Mouse (Mus musculus) large intestine, adult 2 months (tissue): Measurements from ENCODE around the gene Apba3. TPM values are rescaled to one million over a fixed set of nuclear protein-coding genes. Genes with fewer than 3 reads are reported as not detected.

ENCODE experiments used
- DNase-seq: peaks from one replicate; pipeline ENCODE4 v3.0.0-alpha.2; 2012; ENCODE audit warnings: low read depth, low spot score
- WGBS: fragments of 180-500 bp; shearing (Covaris S2); methylation state at CpG from one replicate; pipeline ENCODE4 v1.1.7; 2018; 5-methylcytosine and 5-hydroxymethylcytosine counted together
- polyA plus RNA-seq: library from polyadenylated mRNA; depleted of rRNA; stranded (reverse); fragments of >200 nt; gene quantifications from 2 replicates; pipeline ENCODE4 v1.2.3, GENCODE M21; 2012

Gene Apba3
- polyA plus RNA-seq, 1 experiment = 72.7 TPM

DNA sequence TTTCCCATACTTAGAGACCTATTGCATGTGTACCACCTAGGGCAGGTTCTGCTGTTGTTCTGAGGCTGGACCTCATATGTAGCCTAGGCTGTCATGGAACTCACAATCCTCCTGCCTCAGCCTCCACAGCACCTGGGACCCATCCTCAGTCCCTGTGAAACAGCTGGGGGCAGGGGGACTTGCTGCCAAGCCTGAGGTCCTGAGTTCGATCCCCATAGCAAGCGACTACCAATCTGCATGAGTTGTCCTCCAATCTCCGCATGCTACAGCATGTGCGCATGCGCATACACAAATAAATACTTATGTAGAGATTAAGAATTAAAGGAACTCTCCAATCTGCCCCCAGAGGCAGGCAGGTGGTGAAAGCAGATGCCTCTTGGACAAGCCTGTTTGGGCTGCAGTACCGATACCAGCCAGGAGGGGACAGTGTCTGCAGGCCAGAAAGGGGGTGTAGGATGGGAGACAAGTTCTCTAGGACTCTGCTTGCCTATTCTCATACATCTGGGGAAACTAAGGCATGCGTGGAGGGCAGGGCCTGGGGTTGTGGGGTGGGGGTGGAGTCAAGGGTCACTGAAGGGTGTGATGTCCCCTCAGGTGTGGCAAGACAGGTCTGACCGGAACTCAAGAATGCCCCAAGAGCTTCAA is 20.9 kb downstream of the Apba3 start:
- 53% methylated on average over 8 of the region's 8 CpGs for WGBS
- no peak for DNase-seq

DNA sequence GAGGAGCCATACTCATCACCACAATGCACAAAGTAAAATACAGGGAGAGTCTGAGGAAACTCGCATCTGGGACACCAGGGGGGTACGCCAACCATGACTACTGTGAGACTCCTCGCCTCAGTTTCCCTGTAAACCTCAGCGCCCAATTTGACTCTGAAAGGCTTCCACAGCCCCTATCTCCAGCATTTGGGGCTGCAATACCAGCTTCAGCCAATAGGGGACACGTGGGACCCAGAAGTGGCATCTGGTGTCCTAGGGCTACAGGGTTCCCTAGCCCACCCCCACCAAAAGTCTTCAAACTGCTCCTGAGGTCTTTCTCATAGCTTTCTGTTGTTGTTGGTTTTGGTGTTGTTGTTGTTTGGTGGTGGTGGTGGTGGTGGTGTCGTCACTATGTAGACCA is 21.8 kb downstream of the Apba3 start:
- no peak for DNase-seq
- 22% methylated on average over 6 of the region's 6 CpGs for WGBS

DNA sequence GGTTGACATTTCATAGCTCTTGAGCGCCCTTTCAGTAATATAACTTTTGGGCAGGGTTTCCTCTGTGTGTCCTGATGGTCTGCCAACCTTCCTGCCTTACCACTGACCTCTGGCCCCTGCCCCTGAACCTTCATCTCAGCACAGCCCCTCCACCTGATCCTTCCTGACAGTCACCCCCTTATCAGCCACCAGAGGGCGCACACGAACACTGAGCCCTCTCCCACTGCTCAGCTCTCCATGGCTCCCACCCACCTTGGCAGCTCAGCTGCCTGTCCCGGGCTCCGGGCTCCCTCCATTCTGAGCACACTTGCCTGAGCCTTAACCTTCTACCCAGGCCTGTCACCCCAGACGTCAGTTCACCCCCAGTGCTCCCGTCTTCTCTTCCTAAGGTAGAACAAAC is 22.5 kb downstream of the Apba3 start:
- no peak for DNase-seq

DNA sequence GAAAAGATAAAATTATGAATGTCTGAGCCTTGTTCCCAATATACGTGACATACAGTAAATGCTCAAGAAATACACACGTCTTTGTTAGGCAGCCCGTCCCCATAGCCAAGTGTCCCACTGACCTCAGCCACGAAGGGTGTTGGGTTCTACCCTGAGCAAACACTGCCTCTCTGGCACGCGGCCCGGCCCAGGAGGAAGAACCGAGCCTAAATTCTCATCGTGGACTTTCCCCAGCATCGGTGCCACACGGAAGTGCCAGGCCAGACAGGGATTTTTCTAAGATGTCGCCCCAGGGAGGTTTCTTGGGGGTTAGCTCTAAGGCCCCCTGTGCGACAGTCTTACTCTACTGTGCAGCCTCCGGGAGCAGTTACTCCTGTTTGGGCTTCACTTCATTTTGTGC is 23.1 kb downstream of the Apba3 start:
- no peak for DNase-seq
- 26% methylated on average over 14 of the region's 14 CpGs for WGBS

More for the DNA sequence above, 22.5 kb downstream of the Apba3 start:
- 3% methylated on average over 7 of the region's 7 CpGs for WGBS

DNA sequence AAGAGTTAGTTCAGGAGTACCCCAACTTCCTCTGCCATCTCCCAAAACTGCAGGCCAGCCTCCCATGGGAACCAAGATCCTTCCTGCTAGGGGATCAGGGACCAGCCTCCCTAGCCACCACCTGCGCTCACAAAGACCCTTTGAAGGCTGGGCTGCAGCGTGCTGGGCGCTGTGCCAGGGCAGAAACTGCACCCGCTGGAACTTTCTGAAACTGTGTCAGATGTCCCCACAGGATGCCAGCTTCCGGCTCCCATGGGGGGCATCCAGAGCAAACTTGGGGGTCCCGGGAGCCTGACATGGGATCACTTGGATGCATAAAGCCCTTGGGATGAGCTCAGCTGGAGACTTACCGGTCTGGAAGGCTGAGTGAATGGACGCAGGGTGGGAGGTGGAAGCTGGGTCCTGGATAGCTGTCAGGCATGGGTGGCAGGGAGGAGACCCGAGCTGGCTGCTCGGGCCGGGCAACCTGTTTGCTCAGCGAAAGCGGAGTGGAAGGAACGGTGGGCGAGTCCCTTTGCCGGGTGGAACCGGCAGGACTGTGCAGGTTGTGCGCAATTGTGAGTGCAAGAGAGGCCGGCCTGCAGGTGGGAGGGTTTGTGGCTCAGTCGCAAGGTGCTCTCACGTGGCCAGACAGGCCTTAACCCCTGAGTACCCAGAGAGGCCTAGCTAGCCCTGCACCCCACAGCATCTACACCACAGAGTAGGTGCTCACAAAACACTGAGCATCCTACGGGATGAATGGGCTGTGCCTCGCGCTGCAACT is 24.1 kb downstream of the Apba3 start:
- DNase-seq = no peak
- WGBS = 14% methylated on average over 24 of the region's 24 CpGs

DNA sequence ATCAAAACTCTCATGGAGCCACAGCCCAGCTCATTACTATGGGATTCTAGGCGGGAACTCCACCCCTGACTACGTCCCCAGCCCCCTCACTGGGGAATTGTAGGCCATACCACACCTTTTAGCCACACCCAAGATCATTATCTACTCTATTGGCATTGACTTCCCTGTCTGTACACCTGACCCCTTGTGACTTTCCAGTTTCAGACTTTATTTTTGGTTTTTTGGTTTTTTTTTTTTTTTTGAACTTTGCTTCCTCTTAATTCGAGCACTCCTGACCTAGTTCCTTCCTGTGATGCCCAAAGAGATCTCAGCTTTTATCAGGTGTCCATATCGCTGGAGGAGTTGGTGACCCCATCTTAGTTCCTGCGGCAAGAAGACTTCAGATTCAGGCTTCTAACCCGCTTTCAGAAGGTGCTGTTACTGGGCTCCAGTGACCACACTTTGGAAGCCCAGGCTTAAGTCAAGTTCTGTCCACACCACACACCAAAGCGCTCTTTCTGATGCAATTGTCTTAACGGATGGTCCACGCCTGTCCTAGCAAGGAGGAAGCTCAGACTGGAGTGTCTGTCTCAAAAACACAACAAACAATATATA is 24.8 kb downstream of the Apba3 start, which contains the start of gene Tjp3:
Gene Tjp3 (minus strand): TSS at position 71 of the 594 bp plus-strand sequence.
- WGBS = 29% methylated on average over 9 of the region's 9 CpGs
- DNase-seq = no peak

DNA sequence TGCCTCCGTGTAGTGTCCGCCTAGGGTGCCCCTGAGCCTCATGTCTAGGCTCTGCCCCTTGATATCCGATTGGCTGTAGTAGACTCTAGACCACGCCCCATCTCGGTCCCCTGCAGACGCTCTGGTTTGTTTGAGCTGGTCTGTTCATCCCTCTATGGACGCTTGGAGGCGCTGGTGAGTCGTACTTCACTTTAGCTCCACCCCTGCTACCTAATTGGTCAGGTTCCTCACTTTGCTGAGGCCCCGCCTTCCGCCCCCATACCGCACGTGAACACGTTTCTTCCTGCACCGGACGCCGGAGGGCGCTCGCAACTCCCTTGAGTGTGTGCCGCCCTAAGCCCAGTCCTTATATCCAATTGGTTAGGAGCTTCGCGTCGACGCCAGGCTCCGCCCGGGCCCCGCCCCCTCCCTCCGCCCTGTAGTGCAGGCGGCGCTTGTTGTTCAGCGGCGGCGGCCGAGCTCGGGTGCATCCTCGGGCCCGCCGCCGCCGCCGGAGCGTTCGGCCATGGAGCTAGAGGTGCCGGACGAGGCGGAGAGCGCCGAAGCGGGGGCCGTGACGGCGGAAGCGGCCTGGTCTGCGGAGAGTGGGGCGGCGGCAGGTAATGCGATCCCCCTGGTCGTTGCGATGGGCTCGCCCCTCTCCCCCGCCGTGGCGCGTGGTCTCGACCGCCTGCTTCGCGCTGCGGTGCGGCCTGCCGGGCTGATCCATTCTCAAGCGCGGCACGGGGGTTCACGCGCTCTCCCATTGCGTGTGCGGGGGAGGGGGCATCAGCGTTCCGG is 26.0 kb downstream of the Apba3 start, which contains the start of gene Pip5k1c:
Gene Pip5k1c (plus strand): TSS at position 410 of the 780 bp plus-strand sequence.
- DNase-seq = peak; percentile 99
- under 1% methylated on average over 80 of the region's 80 CpGs for WGBS

DNA sequence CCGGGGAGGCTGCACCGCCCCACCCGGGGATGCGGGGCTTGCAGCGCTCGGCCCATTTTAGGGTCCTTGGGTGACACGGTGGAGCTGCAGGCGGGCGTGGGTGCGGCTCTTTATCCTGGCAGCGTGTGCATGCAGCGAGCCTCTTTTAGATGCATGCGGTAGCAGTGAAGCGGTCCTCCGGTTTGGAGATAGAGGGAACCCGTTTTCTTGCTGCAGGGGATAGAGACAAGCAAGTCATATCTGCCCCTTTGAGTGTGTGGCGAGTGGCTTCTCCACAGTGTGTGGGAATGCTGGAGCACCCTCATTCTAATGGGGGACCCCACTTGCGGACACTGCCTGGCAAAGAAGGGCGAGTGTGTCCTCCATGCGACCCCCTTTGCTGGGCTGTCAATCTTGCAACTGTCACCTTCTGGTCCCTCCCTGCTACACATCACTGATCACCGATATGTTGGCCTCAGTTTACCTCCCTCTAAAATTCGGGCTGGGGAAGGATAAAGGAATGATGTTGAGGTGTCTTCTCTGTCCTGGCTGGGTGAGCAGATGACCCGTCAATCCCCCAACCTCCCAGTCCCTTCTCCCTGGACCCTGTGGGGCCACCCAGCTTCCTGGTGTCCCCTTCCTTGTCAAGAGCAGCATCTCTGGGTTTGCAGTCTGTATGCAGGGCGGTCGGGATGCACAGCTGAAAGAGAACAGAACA is 26.7 kb downstream of the Apba3 start:
- WGBS = 1% methylated on average over 25 of the region's 25 CpGs

DNA sequence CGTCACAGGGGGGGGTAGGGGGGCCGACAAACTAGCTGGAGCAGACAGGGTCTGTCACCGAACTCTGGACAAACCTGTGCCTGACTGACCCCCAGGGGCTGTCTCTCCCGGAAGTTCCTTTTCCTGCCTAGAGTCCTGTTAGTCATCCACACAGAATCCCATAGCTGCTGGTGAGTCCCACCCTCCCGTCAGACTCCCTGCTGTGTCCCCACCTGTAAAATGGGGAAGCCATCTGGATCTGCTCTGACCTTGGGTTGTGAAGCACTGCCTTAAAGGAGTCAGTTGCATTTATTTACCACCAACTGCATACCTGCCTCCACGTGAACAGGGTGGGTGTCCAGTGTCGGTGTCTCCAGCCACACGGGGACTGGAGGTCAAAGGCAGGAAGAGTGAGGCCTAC is 27.7 kb downstream of the Apba3 start:
- DNase-seq = no peak
- 30% methylated on average over 8 of the region's 8 CpGs for WGBS

More for the DNA sequence above, 26.7 kb downstream of the Apba3 start:
- DNase-seq = no peak

DNA sequence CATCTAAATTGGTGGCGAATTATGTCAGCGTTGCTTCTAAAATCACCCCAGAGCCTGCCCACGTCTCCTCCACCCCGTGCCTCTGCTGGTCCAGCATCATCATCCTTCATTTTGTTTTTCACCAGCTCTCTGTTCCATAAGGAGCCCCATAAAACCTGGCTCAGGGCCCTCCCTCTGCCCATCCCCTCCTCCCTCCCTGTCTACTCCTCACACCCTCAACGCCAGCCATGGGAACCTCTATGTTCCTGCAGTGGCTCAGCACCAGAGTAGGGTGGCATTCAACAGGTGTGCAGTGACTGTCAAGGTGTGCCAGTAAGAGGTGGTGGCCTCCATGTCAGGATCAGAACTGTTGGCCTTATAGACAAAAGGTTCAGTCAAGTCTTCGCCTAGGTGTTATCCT is 28.4 kb downstream of the Apba3 start:
- 75% methylated on average over 6 of the region's 6 CpGs for WGBS
- DNase-seq = no peak

DNA sequence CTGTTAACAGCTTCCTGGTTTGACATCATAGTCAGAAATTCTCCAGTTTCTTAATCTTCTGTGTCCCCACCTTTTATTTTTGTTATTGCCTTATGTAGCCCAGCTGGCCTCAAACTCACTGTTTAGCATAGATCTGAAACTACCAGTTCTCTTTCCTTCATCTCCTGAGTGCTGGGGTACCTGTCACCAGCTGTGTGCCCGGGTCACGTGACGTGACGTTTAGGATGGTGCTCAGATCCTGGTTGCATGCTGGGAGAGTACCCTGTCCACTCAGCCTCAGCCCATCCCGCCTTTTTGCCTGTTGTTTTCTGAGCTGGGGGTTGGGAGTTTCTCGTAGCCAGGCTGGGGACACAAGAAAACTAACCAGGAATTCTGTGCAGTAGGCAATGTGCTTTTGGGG is 30.5 kb downstream of the Apba3 start:
- DNase-seq = no peak
- 73% methylated on average over 6 of the region's 6 CpGs for whole genome bisulfite sequencing

DNA sequence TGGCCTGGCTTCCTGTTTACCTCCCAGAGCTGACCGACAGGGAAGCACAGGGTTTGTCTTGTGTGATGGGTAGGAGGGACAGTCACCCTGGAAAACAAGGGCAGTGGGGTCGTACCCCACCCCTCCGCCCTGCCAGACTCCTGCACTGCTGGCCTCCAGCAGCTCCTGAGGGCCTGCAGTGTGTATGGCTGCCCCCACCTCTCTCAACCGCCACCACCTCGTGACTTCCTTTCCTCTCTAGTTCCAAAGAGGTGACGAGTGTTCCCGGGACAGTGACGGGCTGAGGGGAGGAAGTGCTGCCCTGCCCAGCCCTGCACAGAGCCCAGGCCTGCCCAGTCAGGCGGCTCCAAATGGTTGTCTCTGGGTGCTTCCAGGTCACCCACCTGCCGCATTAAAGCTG is 31.1 kb downstream of the Apba3 start:
- no peak for DNase-seq
- 47% methylated on average over 10 of the region's 10 CpGs for WGBS

DNA sequence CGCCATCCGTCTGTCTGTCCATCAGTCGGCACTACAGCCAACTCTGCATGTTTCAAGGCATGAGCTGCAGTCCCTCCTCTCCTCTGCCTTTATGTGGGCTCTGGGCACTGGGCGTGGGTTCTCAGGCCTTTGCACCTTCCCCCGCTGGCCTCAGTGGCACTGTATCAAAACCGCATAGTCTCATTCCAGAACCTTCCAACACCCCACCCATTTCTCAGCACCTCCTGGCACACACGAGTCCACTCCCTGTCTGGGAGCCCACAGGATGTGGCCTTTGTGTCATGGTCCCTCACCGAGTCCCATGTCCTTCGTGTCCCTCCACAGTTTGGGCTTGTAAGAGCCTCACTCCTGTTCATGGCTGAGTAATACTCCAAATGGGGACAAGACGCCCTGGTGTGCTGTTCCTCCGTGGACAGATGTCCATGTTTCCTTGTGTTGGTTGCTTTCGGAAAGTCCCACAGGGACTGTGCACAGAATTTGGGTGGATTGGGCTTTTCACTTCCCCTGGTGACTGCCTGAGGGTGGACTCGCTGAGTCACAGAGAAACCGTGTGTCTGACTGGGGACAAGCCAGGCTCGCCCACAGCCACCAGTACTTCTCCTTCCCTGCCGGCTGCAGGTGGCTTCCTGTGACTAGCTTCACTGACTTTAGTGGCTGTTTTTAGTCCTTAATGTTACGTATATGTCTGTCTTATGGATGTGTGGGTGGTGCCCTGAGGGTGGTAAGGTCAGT is 31.8 kb downstream of the Apba3 start:
- 80% methylated on average over 17 of the region's 17 CpGs for WGBS
- DNase-seq = no peak

DNA sequence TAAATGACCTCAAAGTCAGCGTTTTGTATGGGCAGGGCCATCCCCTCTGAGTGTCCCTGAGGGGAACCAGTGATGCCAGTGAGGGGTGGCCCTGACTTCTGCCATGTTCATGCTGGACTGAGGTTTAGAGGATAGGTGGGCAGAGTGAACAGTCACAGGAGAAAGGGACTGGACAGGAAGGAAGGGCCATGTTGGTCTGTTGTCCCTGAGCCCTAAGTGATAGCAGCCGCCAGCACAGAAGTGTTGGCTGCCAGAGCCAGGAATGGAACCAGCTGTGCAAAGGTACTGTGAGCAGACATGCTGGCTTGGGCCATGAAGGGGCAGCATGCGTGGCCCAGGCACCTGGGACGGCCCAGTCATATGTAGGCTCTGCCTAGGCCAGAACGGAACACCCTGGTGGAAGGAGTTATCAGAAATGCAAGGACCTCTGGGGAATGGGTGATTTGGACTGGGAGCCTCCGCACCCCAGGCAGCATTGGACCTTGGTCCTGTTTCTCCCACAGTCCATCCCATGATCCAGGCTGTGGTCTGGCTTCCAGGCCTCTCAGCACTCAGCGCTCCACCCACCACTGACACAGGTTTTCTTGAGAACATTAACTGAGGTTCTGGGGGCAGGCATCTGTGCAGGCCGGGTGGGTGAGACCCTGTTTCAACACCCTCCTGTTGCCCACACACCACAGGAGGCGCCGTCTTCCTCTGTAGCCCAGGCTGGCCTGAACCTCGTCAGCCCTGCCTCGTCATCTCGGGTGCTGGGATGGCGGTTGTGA is 33.0 kb downstream of the Apba3 start:
- no peak for DNase-seq
- 86% methylated on average over 14 of the region's 14 CpGs for WGBS

DNA sequence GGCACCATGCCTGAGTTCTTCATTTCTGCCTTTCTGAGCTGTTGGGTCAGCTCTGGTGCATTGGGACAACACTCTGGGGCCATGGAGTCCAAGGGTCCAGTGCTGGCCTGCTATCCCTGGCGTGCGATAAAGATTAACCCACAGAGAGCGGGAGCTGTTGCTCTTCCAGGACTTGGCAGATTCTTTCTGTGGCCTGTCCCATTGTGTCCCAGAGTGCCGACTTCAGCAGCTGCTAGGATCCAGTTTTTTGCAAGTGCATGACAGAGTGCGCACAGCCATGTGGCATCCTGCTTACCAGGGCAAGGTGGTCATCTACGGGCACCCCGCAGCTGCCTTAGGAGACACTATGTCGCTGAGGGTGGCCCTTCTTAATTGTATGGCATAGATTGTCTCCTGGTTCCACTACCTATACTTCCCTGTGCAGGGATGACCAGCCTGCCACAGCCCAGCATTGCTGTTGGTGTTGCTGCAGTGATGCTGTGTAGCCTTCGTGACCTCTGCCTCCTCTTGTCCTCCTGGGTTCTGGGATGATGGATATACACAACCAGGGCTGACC is 33.7 kb downstream of the Apba3 start:
- no peak for DNase-seq
- WGBS = 79% methylated on average over 9 of the region's 9 CpGs

DNA sequence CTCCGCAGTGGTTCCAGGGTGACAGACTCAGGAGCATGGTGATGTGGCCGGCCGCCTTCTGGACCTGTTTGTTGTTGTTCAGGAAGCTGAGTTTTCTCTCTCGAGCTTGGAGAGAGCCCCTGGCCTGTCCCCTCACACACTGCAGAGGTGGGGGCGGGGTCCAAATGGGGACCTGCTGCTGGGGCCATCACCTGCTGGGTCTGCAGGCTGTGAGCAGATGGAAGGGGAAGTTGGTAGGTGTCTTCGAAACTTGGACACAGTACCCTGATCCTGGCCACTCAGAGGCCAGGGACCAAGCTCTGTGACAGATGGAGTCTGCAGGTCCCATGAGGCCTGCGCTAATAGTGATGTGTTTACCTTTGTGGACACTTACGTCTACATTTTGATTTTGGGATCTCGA is 34.6 kb downstream of the Apba3 start:
- 79% methylated on average over 9 of the region's 9 CpGs for WGBS

DNA sequence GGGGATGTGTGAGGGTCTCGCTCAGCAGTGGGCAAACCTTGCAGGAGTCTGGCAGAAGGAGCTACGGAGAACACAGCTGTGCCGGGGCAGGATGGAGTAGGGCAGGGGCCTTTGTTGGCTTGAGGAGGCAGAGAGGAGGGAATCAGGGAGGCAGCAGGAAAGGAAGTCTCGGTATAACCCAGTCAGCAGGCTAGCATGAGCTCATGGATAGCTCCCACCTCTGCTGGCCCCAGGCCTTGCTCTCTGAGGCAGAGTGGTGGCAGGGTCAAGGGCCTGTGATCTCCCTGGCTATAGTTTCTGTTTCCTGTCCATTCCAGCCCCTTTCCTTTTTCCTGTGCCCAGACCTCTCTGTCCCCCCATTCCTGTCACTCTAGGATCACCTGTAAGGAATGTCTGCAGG is 35.5 kb downstream of the Apba3 start:
- 60% methylated on average over 4 of the region's 4 CpGs for WGBS

More for the DNA sequence above, 34.6 kb downstream of the Apba3 start:
- DNase-seq = no peak

DNA sequence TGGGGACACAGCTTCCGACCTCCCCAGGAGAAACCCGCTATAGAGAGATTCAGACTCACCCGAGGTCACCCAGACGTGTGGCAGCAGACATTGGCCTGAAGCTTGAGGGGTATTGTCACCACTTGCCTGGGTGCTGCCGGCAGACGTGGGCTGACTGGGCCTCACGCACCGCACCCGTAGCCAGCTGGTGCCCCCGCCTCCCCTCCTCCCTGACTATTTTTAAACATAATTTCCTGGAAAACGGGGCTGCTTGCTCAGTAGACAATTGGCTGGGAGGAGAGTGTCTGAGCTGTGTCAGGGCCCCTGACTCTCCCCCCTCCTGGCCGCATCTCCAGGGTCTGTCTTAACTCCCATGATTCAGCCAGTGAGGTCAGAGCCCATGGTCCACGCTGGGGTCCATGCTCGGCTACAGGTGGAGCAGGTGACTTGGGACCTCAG is 36.0 kb downstream of the Apba3 start:
- WGBS = 36% methylated on average over 14 of the region's 14 CpGs
- DNase-seq = no peak

More for the DNA sequence above, 35.5 kb downstream of the Apba3 start:
- DNase-seq = no peak
